Mouse (Mus musculus) activated CD4-positive, CD25-positive, alpha-beta regulatory T cell, adult 4 months (primary cell): ENCODE measurements around the gene Atp6v1g3. TPM values are rescaled to one million over a fixed set of nuclear protein-coding genes. Genes with fewer than 3 reads are reported as not detected.

Source experiments
- polyA plus RNA-seq, 2 experiments: library from polyadenylated mRNA; unstranded; fragments of 100-300 nt; shearing (Covaris generic); gene quantifications; one replicate each; pipeline ENCODE4 v1.2.1; 2017

Gene Atp6v1g3
- polyA plus RNA-seq, 2 experiments from 2014 or later: 0.63 TPM; not detected in 1

Other genes with a start within 250 kb of the Atp6v1g3 start
- gene Ptprc, start 98.0 kb upstream of the Atp6v1g3 start, polyA plus RNA-seq: 1,000 to 10,000 TPM; 1,133 to 1,303 TPM